Mouse (Mus musculus) lung, postnatal 10 days (tissue): ENCODE measurements around the gene Nup50.
A peak's percentile ranks its signal among the peaks of the same experiment; 100 is the strongest.

Experiments used
- DNase-seq: peaks from one replicate; pipeline ENCODE4 v3.0.0; 2021

The Nup50 gene

GRCm38 (mm10) chr15:84922884-84923507 is at the start of gene Nup50:
TSS of gene Nup50 (plus strand) at chr15:84923411.
- peak; percentile 100 for DNase-seq

- no peak for DNase-seq
Measured at GRCm38 (mm10) chr15:84873867-84874266, 49.3 kb upstream of the Nup50 start.

GRCm38 (mm10) chr15:84877029-84877815 is 46.0 kb upstream of the Nup50 start:
- no peak for DNase-seq

GRCm38 (mm10) chr15:84888066-84888465 is 35.1 kb upstream of the Nup50 start:
- no peak for DNase-seq

DNA sequence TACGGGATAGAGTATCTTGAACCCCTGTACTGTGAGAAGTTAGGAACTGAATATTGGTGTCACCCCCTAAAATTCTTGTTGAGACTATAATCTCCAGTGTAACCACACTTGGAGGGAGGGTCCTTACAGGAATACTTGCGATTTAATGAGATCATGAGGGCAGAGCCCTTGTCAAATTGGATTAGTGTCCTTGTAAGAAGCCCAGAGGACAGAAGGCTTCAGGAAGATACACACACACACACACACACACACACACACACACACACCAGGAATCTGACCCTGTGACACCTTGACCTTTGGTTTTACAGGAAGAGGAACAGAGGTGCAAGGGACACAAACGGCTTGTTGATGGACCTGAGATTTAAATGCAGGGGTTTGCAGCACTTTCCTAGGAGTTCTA is 32.0 kb upstream of the Nup50 start:
- no peak for DNase-seq

- peak; percentile 79 for DNase-seq
Measured at GRCm38 (mm10) chr15:84891658-84892057, 31.6 kb upstream of the Nup50 start.

- DNase-seq: peak; percentile 30
Measured at GRCm38 (mm10) chr15:84896216-84896615, 27.0 kb upstream of the Nup50 start.

- no peak for DNase-seq
Measured at GRCm38 (mm10) chr15:84896664-84897063, 26.5 kb upstream of the Nup50 start.

DNA sequence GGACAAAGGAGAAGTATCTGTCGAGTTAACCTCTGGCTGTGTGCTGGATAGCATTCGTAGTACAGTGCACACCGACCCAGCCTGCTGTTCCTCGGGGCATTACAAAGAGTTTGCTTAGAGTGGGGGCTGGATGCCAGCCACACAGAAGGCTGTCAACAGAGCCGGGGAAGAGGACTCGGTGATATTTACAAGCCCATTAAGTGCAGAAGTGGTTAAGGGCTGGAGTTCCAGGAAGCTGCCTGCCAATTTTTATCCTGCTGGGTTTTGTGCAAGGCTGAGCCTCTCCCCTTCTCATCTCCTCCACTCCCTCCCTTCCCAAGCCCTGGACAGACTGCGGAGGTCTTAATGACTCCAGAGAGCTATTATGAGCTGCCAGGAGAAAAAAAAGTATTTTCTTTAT is 25.1 kb upstream of the Nup50 start:
- peak; percentile 34 for DNase-seq

GRCm38 (mm10) chr15:84903843-84904385 is 19.3 kb upstream of the Nup50 start:
- no peak for DNase-seq

DNA sequence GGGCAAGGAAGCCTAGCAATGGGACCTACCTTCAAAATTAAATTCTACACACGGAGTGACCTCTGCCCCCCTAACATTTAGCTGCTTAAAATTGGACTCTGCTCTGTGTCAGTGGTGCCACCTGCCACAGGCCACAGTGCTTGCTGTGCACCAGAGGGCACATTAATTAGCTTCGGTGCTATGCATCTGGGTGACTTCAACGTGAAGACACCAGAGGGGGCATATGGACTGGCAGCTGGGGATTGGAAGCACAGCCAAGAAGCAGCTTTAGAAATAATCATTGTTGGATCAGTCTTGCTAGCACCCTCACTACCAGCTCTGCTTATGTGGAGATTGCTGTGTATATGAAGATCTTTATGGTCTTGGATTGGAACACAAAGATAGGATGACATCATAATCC is 10.0 kb upstream of the Nup50 start:
- DNase-seq: no peak

- DNase-seq: no peak
Measured at GRCm38 (mm10) chr15:84919938-84920337, 3.3 kb upstream of the Nup50 start, which contains the start of gene Gm29666. TSS of gene Gm29666 (minus strand) at chr15:84920038.

- DNase-seq: no peak
Measured at GRCm38 (mm10) chr15:84923508-84924181, 434 bp downstream of the Nup50 start.

DNA sequence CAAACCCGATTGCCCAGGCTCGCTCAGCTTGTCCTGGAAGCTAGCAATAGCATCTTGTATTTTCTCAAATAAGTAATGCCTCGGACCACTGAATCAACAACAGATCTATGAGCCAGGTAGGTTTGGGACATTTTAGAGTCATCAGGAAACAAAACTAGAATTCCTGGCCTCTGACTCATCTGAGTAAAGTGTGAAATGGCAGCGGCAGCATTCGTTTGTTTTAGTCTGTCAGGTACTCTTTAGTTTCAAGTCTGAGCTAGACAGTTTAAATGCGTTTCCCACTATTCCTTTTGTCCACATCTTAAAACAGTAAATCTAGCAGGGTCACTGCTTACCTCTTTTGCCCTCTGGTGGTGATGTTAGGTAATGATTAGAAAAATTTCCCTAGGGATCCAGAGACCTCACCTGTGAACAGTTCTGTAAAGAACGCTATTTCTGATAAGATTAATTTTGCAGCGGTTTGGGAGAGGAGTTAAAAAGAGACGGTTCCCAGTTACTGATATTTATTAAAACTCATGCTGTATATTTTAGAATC is 1.6 kb downstream of the Nup50 start:
- peak; percentile 56 for DNase-seq

DNA sequence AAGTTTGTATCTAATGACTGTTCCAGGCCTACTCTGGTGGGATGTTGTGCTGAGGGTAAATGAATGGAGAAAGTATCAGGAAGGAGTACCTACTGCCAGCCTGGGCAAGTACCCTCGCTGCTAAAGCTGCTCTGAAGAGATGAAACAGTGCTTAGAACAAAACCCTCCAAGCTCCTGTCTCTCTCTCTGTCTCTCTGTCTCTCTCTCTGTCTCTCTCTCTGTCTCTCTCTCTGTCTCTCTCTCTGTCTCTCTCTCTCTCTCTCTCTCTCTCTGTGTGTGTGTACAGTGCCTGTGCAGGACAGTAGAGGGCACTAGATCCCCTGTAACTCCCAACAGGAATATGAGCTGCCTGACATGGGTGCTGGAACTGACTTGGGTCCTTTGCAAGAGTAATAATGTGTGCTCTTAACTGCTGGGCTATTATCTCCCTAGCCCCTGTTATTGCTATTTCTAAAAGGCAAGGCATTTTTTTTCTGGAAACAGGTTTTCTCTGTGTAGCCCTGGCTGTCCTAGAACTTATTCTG is 2.3 kb downstream of the Nup50 start:
- DNase-seq: peak; percentile 28

GRCm38 (mm10) chr15:84932351-84932750 is 9.1 kb downstream of the Nup50 start:
- DNase-seq: no peak

- DNase-seq: no peak
Measured at GRCm38 (mm10) chr15:84934901-84935300, 11.7 kb downstream of the Nup50 start.

GRCm38 (mm10) chr15:84940102-84940501 is 16.9 kb downstream of the Nup50 start:
- DNase-seq: peak; percentile 55

DNA sequence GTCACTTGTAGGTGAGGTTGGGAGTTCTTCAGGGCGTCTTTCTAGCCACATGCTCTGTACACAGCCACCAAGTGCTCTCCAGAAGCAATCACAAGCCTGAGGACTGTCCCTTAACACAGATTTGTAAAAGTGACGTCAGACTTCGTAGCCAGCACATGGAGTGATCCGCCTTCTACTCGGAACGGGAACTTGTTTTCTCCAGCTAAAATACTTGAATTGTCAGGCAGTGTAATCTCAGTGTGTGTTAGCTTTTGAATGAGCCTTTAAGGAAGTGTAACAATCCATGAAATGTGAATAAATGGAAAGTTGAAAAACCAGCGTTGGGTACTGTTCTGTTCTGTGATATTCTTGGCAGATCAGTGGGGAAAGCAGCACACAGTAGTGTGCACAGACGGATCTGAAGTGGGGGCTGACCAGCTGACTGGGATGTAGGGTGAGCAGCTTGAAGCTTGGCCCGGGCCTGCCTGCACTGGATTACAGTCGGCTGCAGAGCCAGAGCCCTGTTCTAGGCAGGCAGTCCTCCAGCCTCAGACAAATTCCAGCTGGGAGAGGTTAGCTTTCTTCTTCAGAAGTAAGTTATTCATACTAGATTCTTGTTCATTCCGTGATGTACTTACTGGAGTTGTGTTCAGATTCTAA is 19.6 kb downstream of the Nup50 start:
- DNase-seq: peak; percentile 50

DNA sequence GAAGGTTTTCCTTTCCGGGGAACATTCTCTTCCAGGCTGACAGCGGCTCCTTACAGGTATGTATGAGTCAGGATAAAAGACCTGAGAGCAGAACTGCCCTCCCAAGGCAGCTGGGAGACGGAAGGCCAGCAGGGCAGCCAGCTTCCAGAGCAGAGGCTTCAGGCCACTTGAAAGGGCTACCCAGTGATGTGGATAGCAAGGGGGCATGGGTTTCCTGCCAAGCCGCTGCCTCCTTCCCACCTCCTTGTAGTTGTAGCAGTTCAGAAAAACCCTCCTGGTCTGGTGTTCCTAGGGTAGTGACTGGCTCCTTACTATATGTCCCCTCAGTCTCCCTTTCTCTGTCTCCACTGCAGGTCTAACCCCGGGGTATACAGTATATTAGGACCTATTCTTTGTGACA is 21.1 kb downstream of the Nup50 start:
- no peak for DNase-seq

GRCm38 (mm10) chr15:84948990-84949389 is 25.8 kb downstream of the Nup50 start:
- no peak for DNase-seq

DNA sequence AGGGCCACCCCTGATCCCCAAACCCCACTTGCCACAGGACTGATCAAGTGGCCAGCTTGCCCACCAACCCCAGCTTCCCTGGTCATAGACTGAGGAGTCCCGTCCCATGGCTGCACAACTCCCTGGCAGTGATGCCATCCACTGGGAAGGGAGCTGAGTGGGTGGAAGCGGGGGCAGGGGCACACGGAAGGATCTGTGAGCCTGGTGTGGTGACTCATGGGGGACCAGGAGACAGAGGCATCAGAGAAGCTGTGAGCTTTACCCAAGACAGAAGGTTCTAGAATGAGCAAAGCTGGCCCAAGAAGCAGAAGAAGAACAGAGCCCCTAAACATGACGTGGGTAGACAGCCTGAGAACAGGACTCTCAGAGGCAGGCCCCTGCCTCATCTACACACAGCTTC is 26.8 kb downstream of the Nup50 start:
- DNase-seq: no peak

DNA sequence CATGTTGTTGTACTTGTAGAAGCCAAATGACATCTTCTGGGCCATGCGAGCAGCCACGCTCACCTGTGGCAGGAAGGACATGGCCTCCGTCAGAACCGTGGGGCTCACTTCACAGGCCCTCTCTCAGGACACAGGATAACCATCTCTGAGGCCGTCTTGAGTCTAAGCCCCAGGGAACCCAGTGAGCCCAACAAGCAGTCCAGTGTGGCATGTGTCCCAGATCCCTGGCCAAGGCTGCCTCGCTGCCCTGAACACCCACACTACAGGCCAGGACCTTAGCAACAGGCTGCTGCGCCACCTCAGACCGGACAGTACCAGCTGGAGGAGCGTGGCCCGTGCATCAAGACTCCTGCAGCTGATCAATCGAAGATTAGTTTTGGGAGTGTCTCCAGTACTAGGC is 30.0 kb downstream of the Nup50 start:
- DNase-seq: no peak
